Mouse (Mus musculus) embryonic facial prominence, embryonic 15.5 days (tissue): Measurements from ENCODE around the gene Olfr531. TPM values are rescaled to one million over a fixed set of nuclear protein-coding genes. Genes with fewer than 3 reads are reported as not detected.

Experiments
- ATAC-seq: fragments of 200-750 bp; cut with Nextera tagmentation; 2 replicates; pipeline ENCODE4 v1.8.0; 2017; ENCODE audit warnings: low read depth, moderate TSS enrichment; ENCODE audit not compliant: insufficient number of reproducible peaks, low FRiP score, low TSS enrichment
- H3K27ac ChIP-seq: fragments of 300-500 bp; sonication (generic); replicated peaks from 2 replicates; pipeline ENCODE4 v1.5.1; 2015; ENCODE audit warnings: mild to moderate bottlenecking, inconsistent platforms
- H3K27me3 ChIP-seq: fragments of 300-500 bp; sonication (generic); 2 replicates; pipeline ENCODE4 v1.6.1; 2015; ENCODE audit warnings: inconsistent platforms
- H3K36me3 ChIP-seq: fragments of 300-500 bp; sonication (generic); 2 replicates; pipeline ENCODE4 v1.6.1; 2015; ENCODE audit warnings: mild to moderate bottlenecking, inconsistent platforms
- H3K4me1 ChIP-seq: fragments of 300-500 bp; sonication (generic); 2 replicates; pipeline ENCODE4 v1.6.1; 2015; ENCODE audit warnings: inconsistent platforms
- H3K4me2 ChIP-seq: fragments of 300-500 bp; sonication (generic); replicated peaks from 2 replicates; pipeline ENCODE4 v1.6.1; 2015; ENCODE audit warnings: mild to moderate bottlenecking, inconsistent platforms
- H3K4me3 ChIP-seq: fragments of 300-500 bp; sonication (generic); replicated peaks from 2 replicates; pipeline ENCODE4 v1.5.1; 2015; ENCODE audit warnings: mild to moderate bottlenecking, inconsistent platforms
- H3K9ac ChIP-seq: fragments of 300-500 bp; sonication (generic); 2 replicates; pipeline ENCODE4 v1.6.1; 2015; ENCODE audit warnings: inconsistent platforms
- H3K9me3 ChIP-seq: fragments of 300-500 bp; sonication (generic); replicated peaks from 2 replicates; pipeline ENCODE4 v1.6.1; 2016; ENCODE audit warnings: inconsistent platforms
- WGBS: fragments of 180-500 bp; shearing (Covaris S2); methylation state at CpG from one replicate; pipeline ENCODE4 v1.1.7; 2015; 5-methylcytosine and 5-hydroxymethylcytosine counted together
- polyA plus RNA-seq: library from polyadenylated mRNA; unstranded; fragments of >200 nt; fragmentation: Nextera tagmentation; extraction: Ambion mirVana; gene quantifications from 2 replicates; pipeline ENCODE4 v1.2.1, GENCODE M21; 2015

Gene Olfr531
- polyA plus RNA-seq: not detected in 2 replicates

DNA sequence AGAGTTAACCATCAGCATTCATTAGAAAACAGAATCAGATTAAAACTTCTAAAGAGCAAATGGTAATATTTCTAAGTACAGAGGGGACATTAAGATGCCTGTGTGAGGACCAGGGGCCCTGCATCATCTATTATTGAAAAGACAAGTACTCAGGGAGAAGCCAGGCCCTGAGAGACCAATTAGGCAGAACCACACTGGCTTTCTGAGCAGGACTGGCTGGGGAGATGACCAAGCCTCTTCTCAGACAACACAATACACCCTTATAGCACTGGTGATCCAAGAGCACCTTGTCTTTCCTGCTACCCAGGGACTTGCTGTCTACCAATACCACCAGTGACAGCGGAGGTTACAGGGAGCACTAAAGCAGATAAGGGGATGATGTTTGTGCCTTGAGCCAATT, at the start of gene Olfr531:
Olfr531 (minus strand) TSS at position 101 of the 400 bp plus-strand sequence.
- Histone ChIP-seq H3K4me1 (no peaks in the 10 kb centered on the region), H3K36me3 (no peaks in the 10 kb centered on the region), H3K9me3 (no peaks in the 10 kb centered on the region), H3K27ac (no peak within 1 kb of the TSS), H3K4me3 (no peak within 1 kb of the TSS), H3K27me3 (no peaks in the 10 kb centered on the region), H3K9ac (no peak within 1 kb of the TSS), H3K4me2 (no peak within 1 kb of the TSS)
- ATAC-seq: no peak
- WGBS: 83% methylated on average over 1 of the region's 1 CpGs

GRCm38 (mm10) chr7:140443141-140443540, 40.4 kb upstream of the Olfr531 start:
- H3K4me2 ChIP-seq: no peak overlapping the region
- H3K4me1 ChIP-seq: no peaks in the 10 kb centered on the region
- H3K9me3 ChIP-seq: no peaks in the 10 kb centered on the region
- no peak overlapping the region for H3K27ac ChIP-seq
- no peak overlapping the region for H3K9ac ChIP-seq
- no peaks in the 10 kb centered on the region for H3K36me3 ChIP-seq
- no peak overlapping the region for H3K4me3 ChIP-seq
- no peak for ATAC-seq
- WGBS: 51% methylated on average over 1 of the region's 1 CpGs
- no peaks in the 10 kb centered on the region for H3K27me3 ChIP-seq

- no peak within 1 kb of the TSS for H3K9ac ChIP-seq
- no peaks in the 10 kb centered on the region for H3K27me3 ChIP-seq
- no peaks in the 10 kb centered on the region for H3K9me3 ChIP-seq
- no peak for ATAC-seq
- no peaks in the 10 kb centered on the region for H3K4me1 ChIP-seq
- WGBS: 97% methylated on average over 1 of the region's 1 CpGs
- no peak within 1 kb of the TSS for H3K4me2 ChIP-seq
- H3K27ac ChIP-seq: no peak within 1 kb of the TSS
- no peak within 1 kb of the TSS for H3K4me3 ChIP-seq
- H3K36me3 ChIP-seq: no peaks in the 10 kb centered on the region
These were observed 18.8 kb upstream of the Olfr531 start, which contains the start of gene Olfr532 for GRCm38 (mm10) chr7:140421539-140421938. Olfr532 (minus strand) TSS chr7:140421639.

- no peak overlapping the region for H3K9ac ChIP-seq
- no peaks in the 10 kb centered on the region for H3K4me1 ChIP-seq
- no peak overlapping the region for H3K27ac ChIP-seq
- no peak overlapping the region for H3K4me2 ChIP-seq
- no peaks in the 10 kb centered on the region for H3K36me3 ChIP-seq
- no peaks in the 10 kb centered on the region for H3K9me3 ChIP-seq
- H3K4me3 ChIP-seq: no peak overlapping the region
- H3K27me3 ChIP-seq: no peaks in the 10 kb centered on the region
- 91% methylated on average over 2 of the region's 2 CpGs for WGBS
- ATAC-seq: no peak
These were observed 25.8 kb downstream of the Olfr531 start for GRCm38 (mm10) chr7:140376911-140377310.

DNA sequence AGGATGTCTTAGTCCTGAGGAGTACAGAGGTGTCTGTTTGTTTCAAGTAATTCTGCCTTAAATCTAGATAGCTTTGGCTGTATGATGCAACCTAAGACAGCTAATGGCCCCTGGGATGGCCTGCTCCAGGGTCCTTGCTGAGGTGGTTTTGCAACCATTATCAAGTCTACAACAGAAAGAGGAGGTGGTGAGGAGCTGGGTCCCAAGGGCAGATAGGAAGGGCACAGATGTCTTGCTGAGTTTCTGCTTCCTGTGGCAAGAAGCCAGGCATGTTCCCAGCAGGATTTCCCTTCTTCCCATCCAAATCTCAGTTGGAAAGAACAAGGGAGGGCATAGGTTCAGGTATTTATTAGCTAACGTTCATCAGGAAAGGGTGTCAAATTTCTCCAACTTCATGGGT, 26.5 kb downstream of the Olfr531 start, which contains the start of gene Olfr530:
Olfr530 (minus strand) TSS at position 101 of the 400 bp plus-strand sequence.
- Histone ChIP-seq H3K9me3 (no peaks in the 10 kb centered on the region), H3K27ac (no peak within 1 kb of the TSS), H3K4me2 (no peak within 1 kb of the TSS), H3K9ac (no peak within 1 kb of the TSS), H3K4me3 (no peak within 1 kb of the TSS), H3K4me1 (no peaks in the 10 kb centered on the region), H3K27me3 (no peaks in the 10 kb centered on the region), H3K36me3 (no peaks in the 10 kb centered on the region)
- ATAC-seq: no peak
- WGBS: 20% methylated on average over 1 of the region's 1 CpGs

GRCm38 (mm10) chr7:140374300-140374699, 28.4 kb downstream of the Olfr531 start:
- 61% methylated on average over 4 of the region's 4 CpGs for WGBS

DNA sequence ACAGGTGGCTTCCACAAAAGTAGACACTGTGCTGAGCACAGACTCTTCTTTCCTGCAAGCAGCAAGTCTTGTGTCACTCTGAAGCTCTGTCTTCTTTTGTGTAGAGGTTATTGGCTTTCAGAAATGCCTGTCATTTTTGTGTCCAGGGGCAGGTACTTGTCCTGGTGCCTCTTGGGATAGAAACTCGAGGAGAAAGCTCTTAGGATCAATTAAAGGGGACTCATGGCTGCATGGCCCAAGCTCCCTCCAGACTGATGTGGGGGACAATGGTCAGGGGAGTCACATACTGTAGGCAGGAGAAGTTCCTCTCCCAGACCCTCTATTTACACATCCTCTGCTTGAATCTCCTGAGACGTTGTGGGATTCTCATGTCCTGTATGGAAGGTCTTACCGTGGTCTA, 41.1 kb downstream of the Olfr531 start, which contains the start of gene Olfr60:
Olfr60 (minus strand) TSS at position 101 of the 400 bp plus-strand sequence.
- 57% methylated on average over 3 of the region's 3 CpGs for WGBS
- H3K27ac ChIP-seq: no peak within 1 kb of the TSS
- no peaks in the 10 kb centered on the region for H3K4me1 ChIP-seq
- no peaks in the 10 kb centered on the region for H3K36me3 ChIP-seq
- H3K9me3 ChIP-seq: no peaks in the 10 kb centered on the region
- no peak for ATAC-seq
- no peak within 1 kb of the TSS for H3K4me2 ChIP-seq
- H3K27me3 ChIP-seq: no peaks in the 10 kb centered on the region
- no peak within 1 kb of the TSS for H3K4me3 ChIP-seq
- H3K9ac ChIP-seq: no peak within 1 kb of the TSS

More at GRCm38 (mm10) chr7:140374300-140374699, 28.4 kb downstream of the Olfr531 start:
- H3K27ac ChIP-seq: no peak overlapping the region
- no peak overlapping the region for H3K9ac ChIP-seq
- no peak overlapping the region for H3K4me2 ChIP-seq
- no peak overlapping the region for H3K4me3 ChIP-seq
- H3K36me3 ChIP-seq: no peaks in the 10 kb centered on the region
- no peak for ATAC-seq
- H3K27me3 ChIP-seq: no peaks in the 10 kb centered on the region
- no peaks in the 10 kb centered on the region for H3K4me1 ChIP-seq
- no peaks in the 10 kb centered on the region for H3K9me3 ChIP-seq

Other genes starting within 250 kb of the Olfr531 start
- gene Sprn, start 248.0 kb downstream of the Olfr531 start, polyA plus RNA-seq: 0.87 and 1.3 TPM in 2 replicates
- 0.03 and 0.16 TPM in 2 replicates for gene Olfr522, start 238.2 kb downstream of the Olfr531 start, polyA plus RNA-seq
- gene Olfr523, start 229.7 kb downstream of the Olfr531 start, polyA plus RNA-seq: 0.39 and 0.57 TPM in 2 replicates
- gene Olfr524, start 197.0 kb downstream of the Olfr531 start, polyA plus RNA-seq: not detected in 2 replicates
- 0.13 and 0.24 TPM in 2 replicates for gene Cd163l1, start 184.7 kb downstream of the Olfr531 start, polyA plus RNA-seq
- gene 5830411N06Rik, start 155.6 kb downstream of the Olfr531 start, polyA plus RNA-seq: not detected in 2 replicates
- 0.16 TPM in 1 of 2 replicates, not detected in the other for gene Olfr525, start 82.1 kb downstream of the Olfr531 start, polyA plus RNA-seq
- gene Olfr527, start 68.9 kb downstream of the Olfr531 start, polyA plus RNA-seq: 0.23 TPM in 1 of 2 replicates, not detected in the other
- not detected in 2 replicates for gene Olfr60, start 41.2 kb downstream of the Olfr531 start, polyA plus RNA-seq
- 0.14 TPM in 1 of 2 replicates, not detected in the other for gene Olfr530, start 26.6 kb downstream of the Olfr531 start, polyA plus RNA-seq
- gene Olfr532, start 18.7 kb upstream of the Olfr531 start, polyA plus RNA-seq: not detected in 2 replicates
- gene Olfr533, start 60.5 kb upstream of the Olfr531 start, polyA plus RNA-seq: 0.09 and 0.19 TPM in 2 replicates
- gene Olfr535, start 81.3 kb upstream of the Olfr531 start, polyA plus RNA-seq: not detected in 2 replicates
- gene Olfr536, start 104.5 kb upstream of the Olfr531 start, polyA plus RNA-seq: 0.76 TPM in 1 of 2 replicates, not detected in the other
- not detected in 2 replicates for gene Olfr538, start 165.0 kb upstream of the Olfr531 start, polyA plus RNA-seq
- gene Olfr46, start 198.4 kb upstream of the Olfr531 start, polyA plus RNA-seq: not detected in 2 replicates
- not detected in 2 replicates for gene Olfr61, start 226.1 kb upstream of the Olfr531 start, polyA plus RNA-seq
- not detected in 2 replicates for gene Olfr53, start 243.5 kb upstream of the Olfr531 start, polyA plus RNA-seq